Mouse (Mus musculus) stomach, postnatal 0 days (tissue): ENCODE measurements around the gene Gm8947. TPM values are rescaled to one million over a fixed set of nuclear protein-coding genes. Genes with fewer than 3 reads are reported as not detected.

Experiments
- ATAC-seq: fragments of 200-750 bp; cut with Nextera tagmentation; 2 replicates; pipeline ENCODE4 v1.8.0; 2017; ENCODE audit not compliant: low FRiP score, low TSS enrichment
- DNase-seq: peaks from one replicate; pipeline ENCODE4 v3.0.0-alpha.2; 2016; ENCODE audit warnings: low spot score
- H3K27ac ChIP-seq: fragments of 300-500 bp; sonication (generic); replicated peaks from 2 replicates; pipeline ENCODE4 v1.5.1; 2014; ENCODE audit warnings: mild to moderate bottlenecking, control low read depth
- H3K27me3 ChIP-seq: fragments of 300-500 bp; sonication (generic); 2 replicates; pipeline ENCODE4 v1.6.1; 2014; ENCODE audit warnings: low read length; ENCODE audit not compliant: control insufficient read depth, insufficient read depth
- H3K36me3 ChIP-seq: fragments of 300-500 bp; sonication (generic); 2 replicates; pipeline ENCODE4 v1.6.1; 2014; ENCODE audit warnings: low read length, mixed read lengths; ENCODE audit not compliant: control insufficient read depth, insufficient read depth
- H3K4me1 ChIP-seq: fragments of 300-500 bp; sonication (generic); replicated peaks from 2 replicates; pipeline ENCODE4 v1.6.1; 2014; ENCODE audit warnings: antibody characterized with exemption; ENCODE audit not compliant: control insufficient read depth, insufficient read depth
- H3K4me2 ChIP-seq: fragments of 300-500 bp; sonication (generic); replicated peaks from 2 replicates; pipeline ENCODE4 v1.6.1; 2014; ENCODE audit warnings: low read depth, mild to moderate bottlenecking, control low read depth, moderate library complexity
- H3K4me3 ChIP-seq: fragments of 300-500 bp; sonication (generic); 2 replicates; pipeline ENCODE4 v1.5.1; 2014; ENCODE audit warnings: low read depth, low read length, control low read depth
- H3K9ac ChIP-seq: fragments of 300-500 bp; sonication (generic); 2 replicates; pipeline ENCODE4 v1.6.1; 2014; ENCODE audit warnings: mild to moderate bottlenecking, low read length, control low read depth, mixed read lengths
- H3K9me3 ChIP-seq: fragments of 300-500 bp; sonication (generic); 2 replicates; pipeline ENCODE4 v1.6.1; 2016; ENCODE audit warnings: low read length; ENCODE audit not compliant: control insufficient read depth
- CTCF ChIP-seq: IDR thresholded peaks from 2 replicates; pipeline ENCODE4 v1.5.1; 2016; ENCODE audit warnings: antibody characterized with exemption, low read depth, mild to moderate bottlenecking, moderate library complexity
- EP300 ChIP-seq: optimal IDR thresholded peaks from 2 replicates; pipeline ENCODE3; 2016; ENCODE audit warnings: antibody characterized with exemption
- WGBS: fragments of 180-500 bp; shearing (Covaris S2); extraction: QIAGEN DNeasy Blood & Tissue Kit; methylation state at CpG from one replicate; pipeline ENCODE4 v1.1.7; 2014; 5-methylcytosine and 5-hydroxymethylcytosine counted together
- polyA plus RNA-seq: library from polyadenylated mRNA; unstranded; fragments of >200 nt; fragmentation: Nextera tagmentation; extraction: Ambion mirVana; gene quantifications from 2 replicates; pipeline ENCODE4 v1.2.1, GENCODE M21; 2015

The Gm8947 gene
- polyA plus RNA-seq, 1 experiment from 2014 or later, result 0.05 TPM

DNA sequence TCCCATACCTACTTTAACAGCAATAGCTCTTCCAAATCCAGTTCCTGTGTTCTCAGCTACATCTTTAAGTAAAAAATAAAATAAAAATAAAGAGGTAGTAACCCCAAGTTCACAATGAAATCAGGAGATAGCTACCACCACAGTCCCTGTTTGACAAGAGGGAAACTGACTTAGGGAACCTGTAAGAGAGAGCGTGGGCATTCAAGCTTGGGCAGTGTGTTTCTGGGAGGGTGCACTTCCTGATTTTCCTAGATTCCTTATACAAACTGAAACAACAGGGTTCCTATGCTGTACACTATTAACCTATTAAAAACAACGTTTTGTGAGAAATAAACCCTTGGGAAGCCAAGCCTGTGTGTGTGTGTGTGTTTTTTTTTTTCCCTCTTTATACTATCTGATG, 22.7 kb downstream of the Gm8947 start:
- 66% methylated on average over 2 of the region's 2 CpGs for WGBS
- H3K9me3 ChIP-seq, result no peaks in the 10 kb centered on the region

DNA sequence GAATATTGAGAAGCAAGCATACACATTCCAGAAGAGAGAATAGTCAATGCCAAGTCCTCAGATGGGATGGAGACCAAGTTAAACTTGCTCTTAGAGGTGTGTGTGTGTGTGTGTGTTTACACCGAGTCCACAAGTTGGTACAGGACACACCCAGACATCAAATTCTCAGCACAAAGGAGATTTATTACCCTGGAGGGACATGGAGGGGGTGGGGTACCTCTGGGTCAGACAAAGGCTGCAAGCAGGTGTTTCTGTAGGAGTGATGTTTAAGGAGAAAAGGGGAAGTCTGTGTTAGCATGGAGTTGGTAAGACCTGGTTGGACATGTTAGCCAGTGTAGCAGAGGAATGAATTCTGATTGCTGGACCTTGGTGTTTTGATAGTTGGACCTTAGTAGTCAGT, 23.8 kb downstream of the Gm8947 start:
- no peak for TF ChIP-seq EP300
- DNase-seq, result peak; percentile 33
- Histone ChIP-seq H3K4me2 (no peak overlapping the region), H3K9ac (no peak overlapping the region), H3K9me3 (no peaks in the 10 kb centered on the region), H3K4me3 (no peak overlapping the region), H3K27me3 (no peaks in the 10 kb centered on the region), H3K4me1 (no peaks in the 10 kb centered on the region), H3K36me3 (no peaks in the 10 kb centered on the region), H3K27ac (no peak overlapping the region)
- no peak; the same call in 1 of the 2 replicates for ATAC-seq
- 21% methylated on average over 1 of the region's 1 CpGs for WGBS

More for the DNA sequence above, 22.7 kb downstream of the Gm8947 start:
- H3K4me2 ChIP-seq, result no peak overlapping the region
- H3K27ac ChIP-seq, result no peak overlapping the region
- H3K36me3 ChIP-seq, result no peaks in the 10 kb centered on the region
- H3K9ac ChIP-seq, result no peak overlapping the region
- H3K4me1 ChIP-seq, result no peaks in the 10 kb centered on the region
- TF ChIP-seq EP300 (no peak), CTCF (no peak)
- no peaks in the 10 kb centered on the region for H3K27me3 ChIP-seq
- ATAC-seq, result no peak
- no peak for DNase-seq
- H3K4me3 ChIP-seq, result no peak overlapping the region

DNA sequence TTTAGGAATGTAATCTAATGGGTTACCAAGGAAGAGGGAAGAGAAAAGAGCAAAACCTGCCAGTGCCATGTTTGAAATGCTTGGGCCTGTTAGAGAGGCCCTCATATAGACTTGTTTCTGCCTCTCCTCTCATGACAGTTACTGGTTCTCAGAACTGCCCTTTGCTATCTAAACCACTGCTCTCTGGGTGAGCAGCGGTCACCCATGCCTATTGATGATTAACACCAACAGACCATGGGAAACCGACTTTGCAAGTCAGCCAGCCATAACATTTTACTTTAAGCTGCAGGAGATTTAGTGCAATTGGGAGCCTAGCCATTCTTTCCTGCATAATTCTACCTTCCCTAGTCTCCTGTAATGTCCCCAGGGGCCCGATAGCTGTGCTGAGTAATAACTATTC, 24.2 kb downstream of the Gm8947 start:
- no peak for ATAC-seq

DNA sequence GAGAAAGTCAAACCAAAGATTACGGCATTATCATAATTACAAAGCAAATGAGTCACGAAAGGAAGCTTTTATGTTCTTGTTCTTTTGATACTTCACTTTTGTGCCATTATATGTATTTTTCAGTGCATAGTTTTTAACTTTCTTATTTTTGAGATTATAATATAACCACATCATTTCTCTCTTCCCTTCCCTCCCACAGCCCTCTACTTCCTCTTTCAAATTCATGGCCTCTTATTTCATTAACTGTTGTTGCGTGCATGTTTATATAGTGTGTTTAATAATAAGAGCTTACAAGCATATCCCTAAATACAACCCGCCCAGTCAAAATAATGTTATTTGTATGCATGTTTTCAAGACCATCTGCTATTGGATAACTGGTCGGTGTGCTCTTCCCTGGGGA, 26.9 kb downstream of the Gm8947 start:
- no peak for TF ChIP-seq CTCF
- H3K9me3 ChIP-seq, result no peaks in the 10 kb centered on the region
- H3K27me3 ChIP-seq, result no peaks in the 10 kb centered on the region
- DNase-seq, result no peak
- WGBS, result 84% methylated on average over 5 of the region's 5 CpGs
- no peak overlapping the region for H3K4me2 ChIP-seq
- H3K9ac ChIP-seq, result no peak overlapping the region
- H3K27ac ChIP-seq, result no peak overlapping the region
- no peak overlapping the region for H3K4me3 ChIP-seq
- no peak for ATAC-seq
- no peaks in the 10 kb centered on the region for H3K36me3 ChIP-seq
- no peaks in the 10 kb centered on the region for H3K4me1 ChIP-seq

More for the DNA sequence above, 24.2 kb downstream of the Gm8947 start:
- no peak for DNase-seq
- Histone ChIP-seq H3K27me3 (no peaks in the 10 kb centered on the region), H3K4me2 (no peak overlapping the region), H3K27ac (no peak overlapping the region), H3K9me3 (no peaks in the 10 kb centered on the region), H3K4me1 (no peaks in the 10 kb centered on the region), H3K9ac (no peak overlapping the region), H3K4me3 (no peak overlapping the region), H3K36me3 (no peaks in the 10 kb centered on the region)
- TF ChIP-seq EP300 (no peak), CTCF (no peak)
- 49% methylated on average over 3 of the region's 3 CpGs for WGBS

DNA sequence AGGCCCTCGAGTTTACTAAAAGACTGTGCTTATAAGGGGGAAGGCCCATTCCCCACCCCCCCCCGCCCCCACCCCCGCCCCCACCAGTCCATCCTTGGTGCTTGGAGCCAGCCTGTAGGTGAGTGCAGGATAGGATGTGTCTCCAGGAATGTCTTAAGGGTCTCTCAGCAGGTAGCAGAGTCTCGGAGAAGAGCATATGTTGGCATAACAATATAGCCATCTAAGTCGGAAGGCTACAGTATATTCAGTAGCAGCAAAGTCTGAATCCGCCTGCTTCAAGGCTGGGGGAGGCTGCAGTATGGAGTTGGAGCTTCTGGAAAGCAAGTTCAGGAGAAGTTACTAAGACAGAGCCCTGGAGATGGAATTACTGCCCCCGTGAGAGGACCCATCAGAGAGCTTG, 27.9 kb downstream of the Gm8947 start:
- no peaks in the 10 kb centered on the region for H3K9me3 ChIP-seq
- H3K27me3 ChIP-seq, result no peaks in the 10 kb centered on the region
- no peak overlapping the region for H3K27ac ChIP-seq
- H3K4me3 ChIP-seq, result no peak overlapping the region
- H3K36me3 ChIP-seq, result no peaks in the 10 kb centered on the region
- H3K4me1 ChIP-seq, result no peaks in the 10 kb centered on the region
- TF ChIP-seq CTCF (no peak), EP300 (no peak)
- ATAC-seq, result no peak
- WGBS, result 74% methylated on average over 7 of the region's 7 CpGs
- no peak overlapping the region for H3K4me2 ChIP-seq
- no peak overlapping the region for H3K9ac ChIP-seq
- no peak for DNase-seq

DNA sequence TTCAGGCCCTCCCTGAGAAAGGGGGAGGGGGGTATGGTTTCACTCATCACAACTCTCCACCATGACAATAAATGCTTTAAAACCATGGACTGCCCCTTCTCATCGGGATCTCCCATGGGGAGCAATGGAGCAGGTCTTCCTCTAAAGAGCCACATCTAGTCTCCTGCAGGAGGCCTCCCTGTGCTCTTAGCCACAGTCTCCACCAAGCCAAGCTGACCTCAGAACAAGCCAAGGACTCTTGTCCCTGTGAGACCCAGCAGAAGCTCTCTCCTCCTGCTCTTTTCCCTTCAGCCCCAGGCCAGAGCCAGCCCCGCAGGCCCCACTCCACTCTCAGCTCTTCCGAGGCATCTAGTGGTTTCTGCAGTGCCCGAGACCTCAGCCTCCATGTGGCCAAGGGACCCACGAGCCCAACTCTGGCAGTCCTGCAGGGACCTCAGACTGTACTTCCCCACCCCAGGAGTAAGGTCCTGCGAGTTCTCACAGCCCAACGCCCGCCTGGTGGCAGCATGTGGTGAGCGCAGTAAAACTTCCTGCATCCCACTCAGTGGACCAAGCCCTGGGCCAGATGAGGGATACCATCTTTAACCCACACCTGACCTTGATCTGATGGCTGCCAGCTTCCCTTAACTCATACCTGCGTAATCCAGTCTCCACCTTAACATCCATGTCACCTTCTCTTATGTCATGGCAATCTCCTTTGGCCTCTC, 30.5 kb downstream of the Gm8947 start:
- Histone ChIP-seq H3K36me3 (no peaks in the 10 kb centered on the region), H3K4me1 (no peaks in the 10 kb centered on the region), H3K9ac (no peak overlapping the region), H3K9me3 (no peaks in the 10 kb centered on the region), H3K27me3 (no peaks in the 10 kb centered on the region), H3K27ac (no peak overlapping the region), H3K4me2 (no peak overlapping the region), H3K4me3 (no peak overlapping the region)
- 86% methylated on average over 10 of the region's 10 CpGs for WGBS
- no peak for TF ChIP-seq CTCF
- TF ChIP-seq EP300, result no peak
- DNase-seq (no peak), ATAC-seq (no peak)
